Mouse (Mus musculus) olfactory bulb, adult 2 months (tissue): ENCODE measurements around the gene Cox10.

Source experiments
- CTCF ChIP-seq: fragments of 200-500 bp; IDR thresholded peaks from 2 replicates; pipeline ENCODE4 v1.5.1; 2012; ENCODE audit warnings: low read depth, mild to moderate bottlenecking, low read length, moderate library complexity; ENCODE audit not compliant: insufficient read depth
- POLR2A ChIP-seq: fragments of 200-500 bp; IDR thresholded peaks from 2 replicates; pipeline ENCODE4 v1.6.1; 2012; ENCODE audit warnings: mild to moderate bottlenecking, low read depth, low read length, moderate library complexity; ENCODE audit not compliant: insufficient read depth

GRCm38 (mm10) chr11:64115101-64115500 lies 35.8 kb upstream of the Cox10 start:
- TF ChIP-seq POLR2A (no peak), CTCF (no peak)
